Mouse (Mus musculus) frontal cortex, adult (tissue): ENCODE data around the gene Akirin2.
A peak's percentile ranks its signal among the peaks of the same experiment; 100 is the strongest.
"Not testable (repeated sequence)": the region's sequence is repeated elsewhere in the genome, so short reads cannot be mapped to it uniquely, and the experiment has no call there.

Experiments
- ATAC-seq: cut with Nextera tagmentation; 2 replicates; pipeline ENCODE4 v1.9.2; 2017; ENCODE audit warnings: mild to moderate bottlenecking, moderate library complexity, mixed read lengths; ENCODE audit not compliant: low TSS enrichment

The Akirin2 gene

GRCm38 (mm10) chr4:34550748-34551097, at the start of gene Akirin2:
TSS of gene Akirin2 (plus strand) at chr4:34550937.
- no peak; the same call in none of the 2 replicates for ATAC-seq

GRCm38 (mm10) chr4:34510305-34510704, 40.4 kb upstream of the Akirin2 start:
- no peak for ATAC-seq

GRCm38 (mm10) chr4:34522846-34523245, 27.9 kb upstream of the Akirin2 start:
- ATAC-seq, result peak; percentile 96

- peak; percentile 51 for ATAC-seq
Observed at GRCm38 (mm10) chr4:34523586-34523985, 27.2 kb upstream of the Akirin2 start.

- no peak for ATAC-seq
Observed at GRCm38 (mm10) chr4:34526771-34527170, 24.0 kb upstream of the Akirin2 start.

GRCm38 (mm10) chr4:34528430-34529100, 22.2 kb upstream of the Akirin2 start:
- ATAC-seq, result peak; percentile 87

- ATAC-seq, result no peak
Observed at GRCm38 (mm10) chr4:34529379-34529778, 21.4 kb upstream of the Akirin2 start.

- ATAC-seq, result no peak
Observed at GRCm38 (mm10) chr4:34529941-34530340, 20.8 kb upstream of the Akirin2 start.

- ATAC-seq, result peak; percentile 98
Observed at GRCm38 (mm10) chr4:34549981-34550747, 573 bp upstream of the Akirin2 start.

- ATAC-seq, result peak; percentile 51
Observed at GRCm38 (mm10) chr4:34551098-34551809, 517 bp downstream of the Akirin2 start.

- no peak for ATAC-seq
Observed at GRCm38 (mm10) chr4:34551966-34552365, 1.2 kb downstream of the Akirin2 start.

- no peak for ATAC-seq
Observed at GRCm38 (mm10) chr4:34554596-34554995, 3.9 kb downstream of the Akirin2 start.

- no peak for ATAC-seq
Observed at GRCm38 (mm10) chr4:34555604-34556003, 4.9 kb downstream of the Akirin2 start.

GRCm38 (mm10) chr4:34556183-34556582, 5.4 kb downstream of the Akirin2 start:
- ATAC-seq, result no peak

- ATAC-seq, result no peak
Observed at GRCm38 (mm10) chr4:34560971-34561370, 10.2 kb downstream of the Akirin2 start.

GRCm38 (mm10) chr4:34566226-34566625, 15.5 kb downstream of the Akirin2 start:
- no peak for ATAC-seq

GRCm38 (mm10) chr4:34572876-34573275, 22.1 kb downstream of the Akirin2 start:
- ATAC-seq, result peak; percentile 74

GRCm38 (mm10) chr4:34577028-34577427, 26.3 kb downstream of the Akirin2 start:
- peak; percentile 72 for ATAC-seq

GRCm38 (mm10) chr4:34579215-34579614, 28.5 kb downstream of the Akirin2 start:
- ATAC-seq, result no peak

GRCm38 (mm10) chr4:34581489-34581888, 30.8 kb downstream of the Akirin2 start:
- not testable (repeated sequence) for ATAC-seq

GRCm38 (mm10) chr4:34581990-34582389, 31.3 kb downstream of the Akirin2 start:
- peak; percentile 60 for ATAC-seq

GRCm38 (mm10) chr4:34582476-34582875, 31.7 kb downstream of the Akirin2 start:
- ATAC-seq, result 0 out of 2 replicates have a peak, but pooled peaks have one; percentile 19

- no peak for ATAC-seq
Observed at GRCm38 (mm10) chr4:34583427-34583826, 32.7 kb downstream of the Akirin2 start.
